Mouse (Mus musculus): ENCODE measurements around the gene Hoxc10. TPM values are rescaled to one million over a fixed set of nuclear protein-coding genes. Genes with fewer than 3 reads are reported as not detected.

Gene Hoxc10
- polyA plus RNA-seq, 1 experiment: 0.73 TPM

- no peak for DNase-seq (ENCODE audit: low read depth)
Measured at GRCm38 (mm10) chr15:103010847-103011555, 44.4 kb downstream of the Hoxc10 start.

- DNase-seq (ENCODE audit: low read depth): no peak
Measured at GRCm38 (mm10) chr15:103011928-103012486, 45.4 kb downstream of the Hoxc10 start.

GRCm38 (mm10) chr15:103013238-103013984, 46.8 kb downstream of the Hoxc10 start:
- no peak for DNase-seq (ENCODE audit: low read depth)

- no peak for DNase-seq (ENCODE audit: low read depth)
Measured at GRCm38 (mm10) chr15:103014166-103015008, 47.8 kb downstream of the Hoxc10 start.

- no peak for DNase-seq (ENCODE audit: low read depth)
Measured at GRCm38 (mm10) chr15:103015009-103015399, 48.4 kb downstream of the Hoxc10 start.

GRCm38 (mm10) chr15:103015406-103016166, 49.0 kb downstream of the Hoxc10 start:
- no peak for DNase-seq (ENCODE audit: low read depth)

- DNase-seq (ENCODE audit: low read depth): no peak
Measured at GRCm38 (mm10) chr15:103018636-103019035, 52.0 kb downstream of the Hoxc10 start, which contains the start of gene Hoxc4. Gene Hoxc4, plus strand, starts transcription at chr15:103018934.

- DNase-seq (ENCODE audit: low read depth): no peak
Measured at GRCm38 (mm10) chr15:103020899-103021418, 54.4 kb downstream of the Hoxc10 start.

Other genes with a start within 250 kb of the Hoxc10 start
- 63.1 and 63.9 TPM in 2 replicates for gene Calcoco1, start 244.6 kb upstream of the Hoxc10 start, polyA plus RNA-seq (2012; rRNA removed)
- gene Hoxc13, start 45.7 kb upstream of the Hoxc10 start, polyA plus RNA-seq (2012; rRNA removed): not detected in 2 replicates
- not detected in 2 replicates for gene Hoxc12, start 30.0 kb upstream of the Hoxc10 start, polyA plus RNA-seq (2012; rRNA removed)
- gene Hoxc11, start 12.4 kb upstream of the Hoxc10 start, polyA plus RNA-seq (2012; rRNA removed): 0.08 TPM in 1 of 2 replicates, not detected in the other
- gene Hoxc5, start 647 bp downstream of the Hoxc10 start, polyA plus RNA-seq (2012; rRNA removed): 9.9 and 11.3 TPM in 2 replicates
- 2.2 and 4.1 TPM in 2 replicates for gene Hoxc9, start 9.6 kb downstream of the Hoxc10 start, polyA plus RNA-seq (2012; rRNA removed)
- gene Hoxc8, start 23.8 kb downstream of the Hoxc10 start, polyA plus RNA-seq (2012; rRNA removed): 23.5 and 29.8 TPM in 2 replicates
- 18.3 and 24.2 TPM in 2 replicates for gene Hoxc6, start 31.5 kb downstream of the Hoxc10 start, polyA plus RNA-seq (2012; rRNA removed)
- gene Hoxc4, start 52.1 kb downstream of the Hoxc10 start, polyA plus RNA-seq (2012; rRNA removed): 4.9 and 6.5 TPM in 2 replicates
- gene Smug1, start 200.3 kb downstream of the Hoxc10 start, polyA plus RNA-seq (2012; rRNA removed): 16.1 and 17.5 TPM in 2 replicates

Measured in gonadal fat pad, adult 2 months (tissue).